Mouse (Mus musculus) B cell, adult 2 months (primary cell): ENCODE results near the gene Mxd3.

Experiments
- DNase-seq, 2 experiments: peaks; one replicate each; pipeline ENCODE4 v3.0.0; 2022

Mxd3 gene

DNA sequence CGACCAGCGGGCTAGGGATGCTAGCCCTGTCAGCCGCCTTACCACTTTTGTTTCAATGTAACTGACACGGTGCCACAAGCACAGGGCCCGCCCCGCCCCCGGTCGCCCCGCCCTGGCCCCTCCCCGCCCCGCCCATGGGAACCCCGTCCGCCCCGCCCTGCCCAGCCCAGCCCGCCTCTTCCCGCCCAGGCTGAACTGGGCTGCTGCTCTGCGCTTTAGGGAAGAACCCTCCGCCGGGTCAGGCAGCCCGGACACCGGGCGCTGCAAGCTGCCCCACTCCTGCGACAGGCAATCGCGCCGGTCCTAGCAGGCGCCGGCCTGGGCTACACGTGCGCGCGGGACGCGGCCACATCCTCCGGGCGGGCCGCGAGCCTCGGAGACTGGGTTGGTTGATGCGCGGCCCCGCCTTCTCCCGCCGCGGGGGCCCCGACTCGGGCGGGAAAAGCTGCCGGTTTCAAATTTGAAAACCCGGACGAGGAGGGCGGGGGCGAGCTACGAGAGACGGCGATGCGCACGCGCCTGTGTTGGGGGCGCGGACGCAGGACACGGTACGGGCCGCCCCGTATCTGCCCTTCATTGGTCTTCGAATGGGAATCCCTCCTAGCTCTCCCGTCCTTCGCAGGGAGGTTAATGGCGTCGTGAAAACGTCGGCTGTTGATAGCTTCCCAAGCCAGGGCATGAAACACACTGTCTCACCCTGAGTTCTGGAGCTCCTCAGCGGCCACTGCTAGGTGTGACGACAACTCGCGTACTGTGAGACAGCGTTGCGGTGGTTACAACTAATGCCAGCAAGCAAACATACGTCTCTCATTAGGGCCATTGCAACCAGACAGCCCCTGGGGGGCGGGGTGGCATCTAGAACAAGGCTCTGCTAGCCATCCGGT, at the start of gene Mxd3:
Gene Mxd3, minus strand, starts transcription at position 141 of the 884 bp plus-strand sequence.
- DNase-seq, result peak; percentile 82 to 89

DNA sequence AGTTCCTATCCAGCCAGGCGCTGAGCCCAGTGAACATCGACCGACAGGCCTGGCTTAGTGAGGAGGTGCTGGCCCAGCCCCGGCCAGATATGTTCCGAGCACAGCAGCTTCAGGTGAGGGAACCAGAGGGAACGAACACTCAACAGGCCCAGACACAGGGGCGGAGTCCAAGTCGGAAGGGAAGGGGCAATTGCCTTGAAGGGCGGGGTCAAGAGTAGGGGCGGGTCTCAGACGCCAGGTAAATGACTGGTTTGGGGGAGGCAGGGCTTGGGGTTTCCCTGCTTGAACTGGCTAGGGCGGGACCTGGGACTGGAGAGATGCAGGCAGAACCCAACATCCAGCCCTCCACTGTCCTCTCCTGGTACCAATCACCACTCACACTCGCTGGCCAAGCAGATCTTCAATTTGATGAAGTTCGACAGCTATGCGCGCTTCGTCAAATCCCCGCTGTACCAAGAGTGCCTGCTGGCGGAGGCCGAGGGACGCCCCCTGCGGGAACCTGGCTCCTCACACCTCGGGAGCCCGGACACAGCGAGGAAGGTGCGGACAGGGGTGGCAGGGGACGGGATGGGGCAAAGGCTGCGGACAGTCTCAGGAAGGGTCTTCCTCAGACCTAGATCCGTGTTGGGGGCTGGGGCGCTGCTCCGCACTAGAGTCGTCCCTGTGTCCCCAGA, 49.4 kb upstream of the Mxd3 start:
- no peak for DNase-seq

DNA sequence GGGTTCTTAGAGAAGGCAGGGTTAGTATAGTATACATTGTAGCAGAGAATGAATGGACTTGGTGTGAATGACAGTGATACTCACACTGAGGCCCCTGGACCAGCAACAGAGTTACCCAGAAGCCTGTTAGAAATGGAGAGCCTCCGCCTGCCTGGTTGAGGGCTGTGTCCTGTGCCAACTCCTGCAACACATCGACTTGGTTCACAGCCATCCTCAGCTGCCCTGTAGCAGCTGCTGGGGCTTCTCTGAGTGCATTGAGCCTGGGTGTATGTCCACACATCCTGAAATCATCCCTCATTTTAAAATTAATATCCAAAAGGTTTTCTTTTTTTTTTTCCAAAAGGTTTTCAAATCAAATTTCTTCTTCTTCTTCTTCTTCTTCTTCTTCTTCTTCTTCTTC, 46.3 kb upstream of the Mxd3 start:
- no peak for DNase-seq

DNA sequence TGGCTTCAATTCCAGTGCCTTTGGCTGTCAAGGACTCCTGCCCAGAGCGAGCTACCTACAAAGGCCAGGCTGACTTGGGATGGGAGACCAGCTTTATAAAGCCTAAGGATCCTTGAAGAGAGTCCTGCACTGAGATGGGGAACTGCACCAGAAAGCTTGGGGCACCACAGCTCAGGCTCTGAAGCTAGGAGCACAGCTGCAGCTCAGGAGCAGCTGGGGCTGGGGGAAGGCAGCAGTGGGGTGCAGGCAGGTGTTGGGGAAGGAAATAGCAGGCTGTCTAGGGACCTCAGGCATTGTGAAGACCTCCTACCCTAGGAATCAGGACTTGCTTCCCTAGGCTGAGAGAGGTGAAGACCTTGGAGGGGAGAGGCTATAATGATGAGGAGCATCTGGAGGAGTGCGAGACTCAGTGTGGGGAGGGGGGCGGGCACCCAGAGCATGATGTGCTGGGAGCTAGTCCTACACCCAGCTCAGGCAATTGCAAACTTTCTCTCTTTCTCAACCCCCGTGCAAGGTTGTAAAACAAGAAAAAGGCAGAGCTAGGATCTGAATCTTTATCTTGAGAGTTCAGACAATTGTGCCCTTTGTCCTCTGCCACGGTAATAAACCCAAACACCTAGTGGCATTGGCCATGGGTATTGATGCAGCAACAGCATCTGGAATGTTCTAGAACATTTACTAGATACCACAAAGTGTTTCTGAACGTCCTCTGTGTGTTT, 44.7 kb upstream of the Mxd3 start:
- no peak for DNase-seq

DNA sequence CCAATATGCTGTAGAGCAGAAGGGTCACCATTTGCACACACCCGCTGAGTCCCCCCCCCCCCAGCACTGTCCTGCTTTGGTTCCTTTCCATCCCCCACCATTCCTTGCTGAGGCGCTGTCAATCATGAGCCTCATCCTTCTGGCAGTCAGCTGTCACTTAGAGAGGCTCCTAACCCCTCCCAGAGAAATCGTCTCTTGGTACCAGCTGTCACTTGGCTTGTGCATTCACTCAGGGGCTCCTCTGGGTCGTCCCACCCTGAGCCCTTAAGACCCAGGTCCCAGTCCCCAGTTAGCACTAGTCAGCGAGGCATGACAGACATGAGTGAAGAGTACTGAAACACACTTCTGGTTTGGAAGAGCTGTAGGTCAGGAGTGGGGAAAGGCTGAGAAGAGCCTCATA, 42.1 kb upstream of the Mxd3 start:
- no peak for DNase-seq

DNA sequence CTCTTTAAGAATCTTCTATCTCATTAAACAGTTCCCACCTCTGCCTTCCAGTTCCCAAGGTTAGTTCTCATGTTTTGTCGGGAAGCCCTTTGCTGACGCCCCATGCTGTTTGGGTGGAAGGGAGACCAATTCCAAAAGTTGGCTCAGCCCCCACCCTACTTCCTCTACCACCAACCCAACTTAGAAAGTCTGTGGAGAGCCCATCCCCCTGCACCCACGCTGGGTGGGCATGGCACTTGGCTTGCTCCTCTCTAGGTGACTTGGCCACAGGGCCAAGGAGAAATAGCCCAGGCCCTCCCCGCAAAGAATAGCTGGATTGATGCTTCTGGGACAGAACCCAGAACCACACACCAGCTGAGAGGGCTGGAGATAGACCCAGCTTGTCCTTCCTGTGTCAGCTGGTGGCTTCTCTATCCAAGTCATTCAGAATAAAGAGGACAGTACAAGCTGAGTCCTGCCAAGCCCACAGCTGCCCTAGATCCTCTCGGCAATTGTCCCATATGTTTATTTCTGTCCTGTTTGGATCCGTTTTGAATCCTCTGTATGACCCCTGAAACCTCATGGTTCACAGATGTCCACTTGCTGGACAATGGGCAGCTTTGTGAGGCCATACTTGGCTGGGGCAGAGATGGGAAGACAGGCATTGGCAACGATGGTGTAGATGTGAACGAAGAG, 41.5 kb upstream of the Mxd3 start:
- DNase-seq, result no peak

DNA sequence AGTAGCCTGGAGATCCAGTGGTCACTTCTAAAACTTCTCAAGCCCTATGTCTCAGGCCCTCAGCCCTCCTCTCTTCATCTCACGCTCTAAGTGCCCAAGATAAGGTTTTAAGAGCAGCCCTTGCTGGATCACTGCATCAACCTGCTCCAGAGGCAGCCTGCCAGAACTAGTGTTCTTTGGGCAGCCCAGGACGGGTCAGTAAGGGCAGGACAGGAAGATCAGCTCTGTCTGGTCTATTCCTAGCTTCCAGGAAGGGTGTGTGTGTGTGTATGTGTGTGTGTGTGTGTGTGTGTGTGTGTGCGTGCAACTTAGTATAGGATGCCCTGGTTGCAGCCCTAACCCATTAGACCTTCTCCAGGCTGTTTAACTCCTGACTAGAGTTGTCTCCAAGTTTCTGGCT, 40.6 kb upstream of the Mxd3 start:
- DNase-seq, result no peak

DNA sequence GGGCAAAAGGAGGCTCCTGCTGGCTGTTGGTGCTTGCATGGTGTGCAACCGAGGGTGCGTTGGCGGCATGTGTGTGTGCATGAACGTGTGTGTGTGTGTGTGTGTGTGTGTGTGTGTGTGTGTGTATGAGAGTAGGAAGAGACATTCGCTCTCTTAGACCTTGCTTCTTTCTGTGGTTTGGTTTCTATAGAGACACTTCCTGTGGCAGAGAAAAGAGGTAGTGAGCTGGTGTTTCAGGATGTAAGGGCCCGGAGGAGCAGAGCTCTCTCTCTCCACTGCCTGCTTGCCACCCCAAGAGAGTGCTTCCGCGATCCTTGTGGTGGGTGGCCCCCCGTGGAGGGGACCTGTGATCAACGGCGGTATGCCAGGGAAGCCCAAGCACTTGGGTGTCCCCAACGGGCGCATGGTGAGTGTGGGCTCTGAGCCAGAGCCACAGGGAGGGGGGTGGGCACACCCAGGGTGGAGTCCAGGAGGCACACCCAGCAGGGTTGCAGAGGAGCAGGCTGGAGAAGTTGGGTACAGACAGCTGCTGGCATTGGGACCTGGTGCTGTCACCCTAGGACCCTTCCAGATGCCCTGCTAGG, 40.0 kb upstream of the Mxd3 start, which contains the start of gene Rgs14:
Gene Rgs14, plus strand, starts transcription at position 202 of the 584 bp plus-strand sequence.
- peak; percentile 77 to 78 for DNase-seq

DNA sequence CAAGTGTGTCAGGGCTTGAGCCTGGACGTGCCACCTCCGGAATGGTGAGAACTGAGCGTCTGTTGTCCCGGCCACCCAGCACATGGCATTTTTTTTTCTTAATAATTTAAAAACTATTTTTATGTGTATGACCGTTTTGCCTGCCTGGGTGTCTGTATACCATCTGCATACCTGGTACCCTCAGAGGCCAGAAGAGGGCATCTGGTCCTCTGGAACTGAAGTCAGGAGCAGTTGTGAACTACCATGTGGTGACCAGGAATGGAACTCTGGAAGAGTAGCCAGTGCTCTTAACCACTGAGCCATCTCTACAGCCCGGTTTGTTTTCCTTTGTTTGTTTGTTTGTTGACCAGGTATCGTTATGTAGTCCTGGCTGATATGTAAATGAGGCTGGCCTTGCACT, 38.8 kb upstream of the Mxd3 start:
- no peak for DNase-seq

DNA sequence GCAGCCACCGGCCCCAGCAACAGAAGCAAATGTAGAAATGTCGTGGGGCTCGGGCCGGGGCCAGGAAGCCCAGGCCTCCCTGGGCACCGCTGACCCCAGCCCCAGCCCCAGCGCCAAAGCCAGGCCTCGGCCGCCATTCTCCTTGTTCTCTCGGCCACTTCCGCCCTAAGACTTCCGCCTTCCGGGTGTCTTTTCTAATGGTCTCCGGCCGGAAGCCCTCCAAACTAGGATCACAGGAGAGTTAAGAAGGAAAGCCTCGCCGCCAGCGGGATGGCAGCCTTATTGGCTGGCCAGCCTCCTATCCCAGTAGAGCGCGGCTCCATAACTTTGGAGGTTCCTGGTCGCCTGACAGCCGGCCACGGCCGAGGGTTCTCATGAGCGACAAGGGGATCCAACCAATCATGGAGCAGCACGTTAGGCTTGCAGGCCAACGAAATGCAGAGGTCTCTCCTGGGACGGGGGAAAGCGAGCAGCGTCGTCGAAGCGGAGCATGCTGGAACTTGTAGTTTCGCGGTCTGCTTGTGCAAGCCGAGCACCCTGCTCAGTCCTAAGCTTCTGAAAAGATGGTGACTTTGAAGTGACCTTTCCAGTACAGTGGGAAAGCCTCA, 32.9 kb upstream of the Mxd3 start, which contains the start of gene Lman2:
Gene Lman2, minus strand, starts transcription at position 331 of the 608 bp plus-strand sequence.
- peak; percentile 93 to 94 for DNase-seq

DNA sequence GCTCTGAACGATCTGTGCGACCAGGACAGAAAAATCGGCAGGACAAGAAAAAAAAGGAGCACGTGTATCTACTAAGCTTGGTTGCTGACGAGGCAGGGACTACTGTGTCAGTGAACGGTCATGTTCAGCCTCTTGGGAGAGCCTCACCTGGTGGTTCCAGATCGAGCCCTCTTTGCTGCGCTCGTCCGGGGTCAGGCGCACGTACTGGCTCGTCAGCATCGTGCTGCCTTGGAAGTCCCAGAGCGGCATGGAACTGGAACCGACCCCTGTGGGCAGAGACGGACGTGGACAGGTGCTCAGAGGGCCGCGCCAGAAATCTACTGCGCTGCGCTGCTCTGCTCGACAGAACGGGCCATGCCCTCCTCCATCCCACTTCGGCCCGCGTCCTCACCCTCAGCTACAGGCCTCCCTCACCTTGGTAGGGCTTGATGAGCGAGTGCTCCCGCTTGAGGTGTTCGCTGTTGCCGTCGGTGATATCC, 32.4 kb upstream of the Mxd3 start:
- DNase-seq, result no peak

DNA sequence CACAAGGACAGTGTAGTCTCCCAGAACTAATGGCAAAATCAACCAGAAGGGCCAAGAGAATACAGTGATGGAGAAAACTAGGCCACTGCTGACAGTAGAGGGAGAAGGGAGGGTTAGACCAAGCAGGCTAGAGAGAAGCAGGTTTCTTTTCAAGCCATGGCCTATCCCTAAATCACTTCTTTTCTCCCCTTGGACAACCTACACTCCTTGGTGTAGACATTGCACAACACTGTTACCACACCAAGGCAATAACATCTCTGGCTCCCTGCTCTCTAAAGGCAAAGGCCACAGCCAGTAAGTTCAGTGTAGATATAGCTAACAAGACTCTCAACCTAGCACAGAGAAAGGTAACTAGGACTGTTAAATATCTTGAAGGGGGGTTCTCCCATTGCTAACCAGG, 31.5 kb upstream of the Mxd3 start:
- DNase-seq, result no peak

DNA sequence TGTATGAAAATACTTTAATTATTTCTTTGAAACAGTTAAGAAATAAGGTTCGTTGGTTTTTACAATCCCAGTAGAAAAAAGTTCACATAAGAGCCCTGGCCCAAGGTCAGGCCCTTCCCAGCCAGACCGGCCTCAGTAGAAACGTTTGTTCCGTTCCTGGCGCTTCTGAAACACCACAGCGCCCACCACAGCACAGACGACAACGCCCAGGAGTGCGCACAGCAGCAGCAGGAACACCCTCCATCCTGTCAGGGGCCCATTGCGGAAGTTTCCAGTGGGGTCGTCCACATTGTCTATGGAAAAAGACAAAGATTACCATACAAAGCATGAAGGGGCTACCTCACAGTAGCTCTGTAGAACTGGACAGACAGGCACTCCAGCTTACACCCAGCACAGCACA, 17.1 kb upstream of the Mxd3 start:
- DNase-seq, result no peak

DNA sequence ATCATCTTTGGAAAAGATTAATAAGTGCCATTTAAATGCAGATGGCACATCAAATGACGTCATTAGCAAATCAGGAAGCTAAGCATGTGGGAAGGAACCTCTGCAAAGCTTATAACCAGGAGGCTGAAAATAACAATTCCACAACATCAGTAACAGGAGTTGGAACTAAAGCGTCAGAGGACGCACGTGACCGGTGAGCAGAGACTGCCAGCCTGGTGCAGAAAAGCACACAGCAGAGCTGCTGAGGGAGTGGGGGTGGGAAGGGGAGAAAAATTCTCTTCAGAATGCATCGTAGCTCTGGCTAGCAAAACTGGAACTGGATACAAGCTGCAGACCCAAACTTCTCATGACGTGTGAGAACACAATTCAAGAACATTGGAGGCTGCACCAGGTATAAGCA, 14.7 kb upstream of the Mxd3 start:
- no peak for DNase-seq

DNA sequence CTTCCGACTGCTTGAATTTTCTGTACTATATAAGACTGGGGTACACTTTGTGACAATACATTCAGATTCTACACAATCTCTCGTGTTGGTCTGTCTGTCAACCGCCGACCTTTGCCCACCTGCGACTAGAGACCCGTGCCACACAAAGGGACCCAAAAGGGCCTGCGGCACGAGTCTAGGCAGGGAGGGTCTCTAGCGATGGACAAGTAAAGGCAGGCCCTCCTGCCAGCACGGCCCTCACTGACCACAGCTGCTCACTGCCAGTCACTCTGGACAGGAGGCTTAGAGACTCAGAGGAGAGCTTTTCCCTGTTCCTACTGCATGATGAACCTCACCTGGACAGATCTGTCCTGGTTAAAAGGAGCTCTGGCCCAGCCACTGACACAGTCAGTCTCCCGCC, 12.8 kb upstream of the Mxd3 start:
- no peak for DNase-seq

DNA sequence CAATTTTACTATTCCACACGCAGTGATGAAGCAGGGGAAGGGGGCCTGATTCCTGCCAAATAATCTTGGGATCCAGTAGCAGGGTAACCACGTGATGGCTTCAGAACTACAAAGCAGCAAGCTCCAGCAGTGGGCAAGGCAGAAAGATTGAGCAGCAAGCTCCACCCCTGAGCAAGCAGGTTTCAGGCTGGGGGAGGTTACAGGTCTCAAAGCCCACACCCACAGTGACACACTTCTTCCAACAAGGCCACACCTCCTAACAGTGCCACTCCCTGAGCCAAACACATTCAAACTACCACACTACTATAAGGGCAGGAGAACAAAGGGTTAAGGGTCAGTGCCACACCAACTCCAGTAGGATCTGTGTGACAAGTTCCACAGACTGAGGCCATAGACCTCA, 9.6 kb upstream of the Mxd3 start:
- DNase-seq, result no peak

DNA sequence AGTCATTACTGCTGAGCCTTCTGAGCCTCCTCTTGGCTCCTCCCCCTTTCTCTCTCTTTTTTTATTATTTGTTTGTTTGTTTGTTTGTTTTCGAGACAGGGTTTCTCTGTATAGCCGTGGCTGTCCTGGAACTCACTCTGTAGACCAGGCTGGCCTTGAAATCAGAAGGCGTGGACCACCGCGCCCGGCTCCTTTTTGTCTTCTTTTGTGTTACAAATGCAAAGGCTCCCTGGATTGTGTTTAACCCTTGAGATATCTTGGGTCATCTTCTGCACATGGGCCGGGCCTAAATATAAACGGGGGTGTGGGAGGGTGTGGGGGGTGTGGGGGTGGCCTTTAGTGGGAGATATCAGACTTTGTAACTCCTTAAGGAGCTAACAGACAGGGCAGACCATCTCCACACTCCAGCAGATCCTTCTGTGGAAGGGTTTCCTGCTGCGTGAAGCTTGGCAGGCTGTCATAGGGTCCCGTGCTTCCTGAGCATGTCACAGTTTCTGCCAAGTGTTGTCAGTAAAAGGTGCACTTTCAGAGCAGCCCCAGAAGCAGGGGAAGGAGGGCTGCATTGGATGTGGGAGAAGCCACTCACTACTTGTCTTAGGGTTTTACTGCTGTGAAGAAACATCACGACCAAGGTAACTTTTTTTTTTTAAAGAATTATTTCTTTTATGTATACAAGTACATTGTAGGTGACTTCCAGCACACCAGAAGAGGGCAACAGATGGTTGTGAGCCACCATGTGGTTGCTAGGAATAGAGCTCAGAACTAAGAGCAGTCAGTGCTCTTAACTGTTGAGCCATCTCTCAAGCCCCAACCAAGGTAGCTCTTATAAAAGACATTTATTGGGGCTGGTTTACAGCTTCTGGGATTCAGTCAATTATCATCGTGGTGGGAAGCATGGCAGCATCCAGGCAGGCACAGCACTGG, 8.8 kb upstream of the Mxd3 start:
- no peak for DNase-seq

DNA sequence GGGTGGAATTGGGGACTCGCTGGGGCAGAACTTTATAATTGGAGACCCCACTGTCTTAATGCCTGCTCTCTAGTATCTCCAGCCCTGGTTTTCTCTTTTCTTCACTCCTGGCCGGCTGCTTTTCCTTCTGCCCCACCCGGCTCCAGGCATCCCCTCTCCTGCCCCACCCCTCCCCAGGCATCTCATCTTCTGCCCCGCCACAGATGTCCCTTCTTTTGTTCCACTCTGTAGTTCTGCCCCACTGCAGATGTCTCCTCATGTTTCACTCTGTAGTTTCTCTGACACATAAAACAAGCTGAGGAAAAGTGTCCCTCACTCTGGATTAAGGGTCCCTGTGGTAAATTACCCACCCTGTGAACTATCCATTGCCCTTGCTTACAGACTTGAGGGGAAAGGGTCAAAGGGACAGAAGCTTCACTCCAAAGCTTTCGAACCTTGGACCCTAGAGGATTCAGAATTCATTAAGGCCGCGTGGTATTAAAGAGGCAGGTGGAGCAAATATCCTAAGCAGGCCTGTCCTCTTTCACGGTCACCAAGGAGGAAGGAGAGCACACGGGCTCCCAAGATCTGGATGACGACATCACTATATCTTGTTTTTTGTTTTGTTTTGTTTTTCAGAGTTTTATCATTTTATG, 7.8 kb upstream of the Mxd3 start:
- DNase-seq, result no peak

DNA sequence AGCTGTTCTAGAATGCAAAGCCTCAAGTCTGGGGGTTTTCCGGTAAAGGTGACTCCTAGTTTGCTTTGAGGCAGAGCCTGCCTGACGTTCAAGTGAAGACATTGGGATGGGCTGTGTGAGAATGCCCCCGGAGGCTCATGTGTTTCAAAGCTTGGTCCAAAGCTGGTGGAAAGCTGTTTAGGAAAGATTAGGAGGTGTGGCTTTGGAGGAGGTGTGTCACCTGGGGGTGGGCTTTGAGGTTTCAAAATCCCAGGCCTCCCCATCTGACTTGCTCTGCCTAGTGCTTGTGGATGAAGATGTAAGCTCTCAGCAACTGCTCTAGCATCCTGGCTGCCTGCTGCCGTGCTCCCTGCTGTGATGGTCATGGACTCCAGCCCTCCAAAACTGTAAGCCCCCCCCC, 6.1 kb upstream of the Mxd3 start:
- no peak for DNase-seq

DNA sequence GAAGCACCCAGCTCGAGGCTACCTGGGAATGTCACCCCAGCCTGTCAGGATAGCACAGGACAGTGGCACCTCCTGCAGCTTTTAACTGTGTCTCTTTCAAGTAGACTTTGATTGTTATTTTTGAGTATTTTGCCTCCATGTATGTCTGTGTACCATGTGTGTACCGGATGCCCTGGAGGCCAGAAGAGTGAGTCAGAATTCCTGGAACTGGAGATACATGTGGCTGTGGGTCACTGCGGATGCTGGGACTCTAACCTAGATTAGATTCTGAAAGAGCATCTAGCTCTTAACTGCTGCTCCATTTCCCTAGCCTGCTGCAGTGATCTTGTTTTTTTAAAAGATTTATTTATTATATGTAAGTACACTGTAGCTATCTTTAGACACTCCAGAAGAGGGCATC, 2.7 kb upstream of the Mxd3 start:
- no peak for DNase-seq
